Mouse (Mus musculus): ENCODE measurements around the gene Inafm2.

Gene Inafm2

GRCm38 (mm10) chr2:118782303-118782702 is 36.7 kb downstream of the Inafm2 start:
- no peak for DNase-seq (ENCODE audit: low spot score in 2 of 2)

GRCm38 (mm10) chr2:118783093-118783492 is 37.5 kb downstream of the Inafm2 start:
- no peak for DNase-seq (ENCODE audit: low spot score in 2 of 2)

- no peak for DNase-seq (ENCODE audit: low spot score in 2 of 2)
Observed at GRCm38 (mm10) chr2:118783663-118784062, 38.1 kb downstream of the Inafm2 start.

GRCm38 (mm10) chr2:118786525-118786924 is 41.0 kb downstream of the Inafm2 start:
- no peak for DNase-seq (ENCODE audit: low spot score in 2 of 2)

- no peak for DNase-seq (ENCODE audit: low spot score in 2 of 2)
Observed at GRCm38 (mm10) chr2:118789501-118789900, 43.9 kb downstream of the Inafm2 start.

- no peak for DNase-seq (ENCODE audit: low spot score in 2 of 2)
Observed at GRCm38 (mm10) chr2:118790221-118790550, 44.6 kb downstream of the Inafm2 start.

GRCm38 (mm10) chr2:118790551-118791525 is 45.3 kb downstream of the Inafm2 start:
- peak; percentile 50 to 51 for DNase-seq (ENCODE audit: low spot score in 2 of 2)

GRCm38 (mm10) chr2:118791591-118792258 is 46.2 kb downstream of the Inafm2 start:
- DNase-seq (ENCODE audit: low spot score in 2 of 2), result no peak

- no peak for DNase-seq (ENCODE audit: low spot score in 2 of 2)
Observed at GRCm38 (mm10) chr2:118792259-118792613, 46.7 kb downstream of the Inafm2 start.

- DNase-seq (ENCODE audit: low spot score in 2 of 2), result no peak
Observed at GRCm38 (mm10) chr2:118793636-118794035, 48.1 kb downstream of the Inafm2 start.
